23 mouse cellular contexts compared by ENCODE assay signal in the genomic region with DNA sequence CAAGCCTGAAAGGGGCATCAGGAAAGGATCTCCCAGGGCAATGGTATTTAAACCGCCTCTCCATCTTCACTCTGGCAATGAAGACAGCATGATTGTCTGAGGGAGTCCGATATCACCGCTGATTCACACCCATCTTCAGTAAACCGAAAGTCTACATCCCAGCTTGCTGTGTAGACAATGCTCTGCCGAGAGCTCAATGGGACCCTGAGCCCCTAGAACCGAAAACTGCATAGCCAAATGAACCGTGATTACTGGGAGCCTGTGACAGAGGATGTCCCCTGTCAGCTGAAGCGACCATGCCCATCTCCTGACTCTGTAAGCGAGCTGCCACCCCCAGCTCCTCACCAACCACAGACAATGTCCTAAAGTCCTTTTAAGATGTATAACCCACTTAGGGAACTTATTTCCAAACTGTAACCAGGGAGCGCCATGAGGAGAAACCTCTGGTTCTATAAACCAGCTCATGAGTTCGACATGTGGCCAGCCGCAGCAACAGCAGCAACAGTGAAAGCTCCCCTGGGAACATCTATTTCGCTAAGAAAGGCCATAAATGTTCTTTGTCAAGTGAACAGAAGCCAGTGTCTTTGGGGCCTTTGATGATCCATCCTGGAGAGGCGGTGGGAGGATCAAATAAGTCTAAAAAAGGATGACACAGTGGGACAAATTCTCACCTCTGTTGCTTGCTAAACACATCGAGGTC. TPM values are rescaled to one million over a fixed set of nuclear protein-coding genes. Genes with fewer than 3 reads are reported as not detected.
A peak's percentile ranks its signal among the peaks of the same experiment; 100 is the strongest.
DNase-seq lines count a peak whose midpoint lies in the region; ATAC-seq and TF ChIP-seq lines count a peak whose summit lies in the region.
"Had no signal": no experiment of that assay in that cellular context is flagged by ENCODE, and none has a peak within 500 bp of the region (broad histone marks: within the 10 kb centered on the region; RNA-seq: fewer than 3 reads in every experiment).

No protein-coding gene starts in this region.

- 51% methylated on average over 15 of the region's 15 CpGs for WGBS in kidney, postnatal 0 days

- no peak overlapping the region for H3K27ac ChIP-seq in gastrocnemius, adult 2 months
- H3K27ac ChIP-seq in kidney, postnatal 0 days = no peak overlapping the region
- H3K27ac ChIP-seq: forebrain, embryonic 10.5 days; hindbrain, embryonic 10.5 days; limb, embryonic 13.5 days; liver, embryonic 13.5 days had no signal

- H3K36me3 ChIP-seq in kidney, postnatal 0 days (ENCODE audit: insufficient read depth, low read length) = no peaks in the 10 kb centered on the region
- H3K36me3 ChIP-seq: forebrain, embryonic 10.5 days; hindbrain, embryonic 10.5 days; limb, embryonic 13.5 days; liver, embryonic 13.5 days had no signal

- H3K4me3 ChIP-seq in gastrocnemius, adult 2 months = peak overlapping the region; percentile 34
- H3K4me3 ChIP-seq in kidney, postnatal 0 days (replicated peaks; ENCODE audit: low read depth, low read length) = no peak overlapping the region
- H3K4me3 ChIP-seq: forebrain, embryonic 10.5 days; hindbrain, embryonic 10.5 days; limb, embryonic 13.5 days; liver, embryonic 13.5 days; myocyte had no signal

- H3K27me3 ChIP-seq in kidney, postnatal 0 days (ENCODE audit: insufficient read depth, low read length) = no peaks in the 10 kb centered on the region
- H3K27me3 ChIP-seq: limb, embryonic 13.5 days; liver, embryonic 13.5 days had no signal

- H3K9ac ChIP-seq in kidney, postnatal 0 days (ENCODE audit: low read depth, low read length) = no peak overlapping the region
- H3K9ac ChIP-seq: limb, embryonic 13.5 days; liver, embryonic 13.5 days had no signal

- no peak for TF ChIP-seq CTCF in gastrocnemius, adult 2 months (IDR thresholded peaks at IDR 0.05)
- TF ChIP-seq CTCF in kidney, postnatal 0 days (IDR thresholded peaks at IDR 0.05; ENCODE audit: low read depth) = peak; percentile 23; the same call in 1 of the 2 replicates

- no peak overlapping the region for H3K4me2 ChIP-seq in kidney, postnatal 0 days (ENCODE audit: low read length)
- H3K4me2 ChIP-seq: heart, embryonic 11.5 days; limb, embryonic 13.5 days; liver, embryonic 13.5 days had no signal

- DNase-seq in gastrocnemius, adult 2 months = no peak
- DNase-seq in gastrocnemius, postnatal 36 days = no peak
- DNase-seq in kidney, postnatal 0 days (ENCODE audit: low spot score) = peak; percentile 71
- DNase-seq in kidney, adult 11 months = no peak
- DNase-seq in right cerebral cortex, postnatal 14 days = peak; percentile 4
- no peak for DNase-seq in right cerebral cortex, adult 18-20 months
- no peak for DNase-seq in thymus, postnatal 4 days
- DNase-seq in adrenal gland, postnatal 14 days = no peak
- DNase-seq: adrenal gland, adult 8-10 months; cerebellum, postnatal 36 days; kidney, adult 9 months; liver, embryonic 13.5 days; lung, adult 2 months; midbrain, embryonic 14.5 days; right cerebral cortex, postnatal 25 days; spleen, adult 18-20 months; thymus, postnatal 14 days had no signal

- intact Hi-C loops in gastrocnemius, adult 2 months (cut with DNase I) = no loop called here
- intact Hi-C loops in gastrocnemius, postnatal 36 days (cut with DNase I) = no loop called here

- no peaks in the 10 kb centered on the region for H3K4me1 ChIP-seq in kidney, postnatal 0 days (replicated peaks; ENCODE audit: insufficient read depth, low read length)

- no peaks in the 10 kb centered on the region for H3K9me3 ChIP-seq in kidney, postnatal 0 days (replicated peaks; ENCODE audit: low read length)
- H3K9me3 ChIP-seq: forebrain, embryonic 10.5 days; G1E; hindbrain, embryonic 10.5 days; limb, embryonic 13.5 days; liver, embryonic 13.5 days had no signal

- ATAC-seq in kidney, postnatal 0 days (replicated peaks; ENCODE audit: low FRiP score, low read depth) = no peak

RNA-seq across cellular contexts. Expression of gene Fam49b, which starts 43.9 kb away (rescaled TPM):
- total RNA-seq in gastrocnemius, adult 2 months (2021) = 10 to 100 TPM; 26.4 to 39.1 TPM
- total RNA-seq in gastrocnemius, postnatal 36 days (2021) = 10 to 100 TPM; 27.0 to 33.6 TPM
- polyA plus RNA-seq in kidney, postnatal 0 days (2015; fragmentation: Nextera tagmentation; extraction: Ambion mirVana) = 54.2 and 54.5 TPM in 2 replicates
- total RNA-seq in adrenal gland, postnatal 14 days (2021) = 29.9 and 44.5 TPM in 2 replicates

Comparison
In these comparisons a context has a peak if more than half of its experiments do, and no peak if none do; other contexts are left out.
1. DNase-seq: peak in kidney, postnatal 0 days (single experiment) and right cerebral cortex, postnatal 14 days (single experiment); none in gastrocnemius, adult 2 months (single experiment), gastrocnemius, postnatal 36 days (0 of 2), kidney, adult 11 months (single experiment), right cerebral cortex, adult 18-20 months (single experiment), thymus, postnatal 4 days (single experiment) and adrenal gland, postnatal 14 days (single experiment).